Mouse (Mus musculus) CH12.LX (cell line): ENCODE measurements around the gene Nf1. TPM values are rescaled to one million over a fixed set of nuclear protein-coding genes. Genes with fewer than 3 reads are reported as not detected.

Source experiments
- DNase-seq: peaks from one replicate; pipeline ENCODE4 v3.0.0-alpha.2; 2013; ENCODE audit errors: extremely low read depth
- H3K27ac ChIP-seq: 2 replicates; pipeline ENCODE4 v1.5.1; 2012; ENCODE audit warnings: low read depth, mild to moderate bottlenecking, control low read depth, moderate library complexity; ENCODE audit not compliant: insufficient read depth
- H3K27me3 ChIP-seq: replicated peaks from 2 replicates; pipeline ENCODE3; 2012; ENCODE audit warnings: inconsistent platforms
- H3K36me3 ChIP-seq, 2 experiments: replicated peaks in 1 of 2; 2 replicates each; pipeline versions ENCODE3 to v1.6.1; 2012; ENCODE audit warnings: inconsistent platforms in 1 of 2, low read length in 1 of 2, mild to moderate bottlenecking in 1 of 2, mixed read lengths in 1 of 2, moderate library complexity in 1 of 2; ENCODE audit not compliant: control insufficient read depth in 1 of 2, insufficient read depth in 1 of 2
- H3K4me1 ChIP-seq, 2 experiments: 2 replicates each; pipeline ENCODE4 v1.6.1; 2012; ENCODE audit warnings: inconsistent platforms in 1 of 2, moderate library complexity in 1 of 2; ENCODE audit not compliant: insufficient read depth in 2 of 2, control insufficient read depth in 1 of 2
- H3K4me2 ChIP-seq: 2 replicates; pipeline ENCODE4 v1.6.1; 2012; ENCODE audit warnings: low read depth, mild to moderate bottlenecking, control low read depth; ENCODE audit not compliant: poor library complexity, insufficient read depth, severe bottlenecking
- H3K4me3 ChIP-seq, 3 experiments: fragments of 150-350 bp in 1 of 3; sonication (generic) in 1 of 3; replicated peaks in 1 of 3; 2 replicates each; pipeline versions ENCODE3 to v1.5.1; 2011 to 2012; ENCODE audit warnings: low read depth in 2 of 3, low read length in 2 of 3, mild to moderate bottlenecking in 2 of 3, moderate library complexity in 2 of 3, control low read depth in 1 of 3, improper control_type of control experiment in 1 of 3, inconsistent platforms in 1 of 3, mixed read lengths in 1 of 3; ENCODE audit not compliant: poor library complexity in 1 of 3
- H3K79me2 ChIP-seq: replicated peaks from 2 replicates; pipeline ENCODE4 v1.6.1; 2012; ENCODE audit warnings: mild to moderate bottlenecking, moderate library complexity; ENCODE audit not compliant: control insufficient read depth, poor library complexity, insufficient read depth, severe bottlenecking; ENCODE audit errors: extremely low read depth
- H3K9ac ChIP-seq: 2 replicates; pipeline ENCODE4 v1.6.1; 2012; ENCODE audit warnings: low read depth, mild to moderate bottlenecking, control low read depth, moderate library complexity; ENCODE audit not compliant: insufficient read depth
- H3K9me3 ChIP-seq: replicated peaks from 2 replicates; pipeline ENCODE3; 2012; ENCODE audit warnings: low read length, inconsistent platforms, mixed read lengths
- BHLHE40 ChIP-seq: IDR thresholded peaks from 2 replicates; pipeline ENCODE4 v1.6.1; 2011; ENCODE audit warnings: mild to moderate bottlenecking, low read depth, low read length, improper control_type of control experiment
- CHD1 ChIP-seq: IDR thresholded peaks from 2 replicates; pipeline ENCODE4 v1.6.1; 2012; ENCODE audit warnings: low read depth, low read length, improper control_type of control experiment, inconsistent platforms
- E2F4 ChIP-seq: IDR thresholded peaks from 2 replicates; pipeline ENCODE4 v1.6.1; 2011; ENCODE audit warnings: low read depth, low read length, improper control_type of control experiment; ENCODE audit not compliant: insufficient replicate concordance
- HCFC1 ChIP-seq: IDR thresholded peaks from 2 replicates; pipeline ENCODE4 v1.6.1; 2012; ENCODE audit warnings: low read depth, mild to moderate bottlenecking, inconsistent platforms, low read length, improper control_type of control experiment
- IRF4 ChIP-seq: IDR thresholded peaks from 2 replicates; pipeline ENCODE4 v1.6.1; 2014; ENCODE audit warnings: low read depth, mild to moderate bottlenecking, inconsistent platforms, low read length, improper control_type of control experiment
- JUN ChIP-seq: IDR thresholded peaks from 2 replicates; pipeline ENCODE4 v1.6.1; 2011; ENCODE audit warnings: low read depth, mild to moderate bottlenecking, low read length, improper control_type of control experiment, moderate library complexity; ENCODE audit not compliant: insufficient read depth
- JUND ChIP-seq: conservative IDR thresholded peaks from 2 replicates; pipeline ENCODE4 v1.6.1; 2011; ENCODE audit warnings: low read depth, low read length, improper control_type of control experiment
- KAT2A ChIP-seq: IDR thresholded peaks from 2 replicates; pipeline ENCODE4 v1.6.1; 2012; ENCODE audit warnings: low read length, improper control_type of control experiment, inconsistent platforms; ENCODE audit not compliant: insufficient replicate concordance
- MAFK ChIP-seq: IDR thresholded peaks from 2 replicates; pipeline ENCODE4 v1.6.1; 2011; ENCODE audit warnings: low read length, improper control_type of control experiment; ENCODE audit not compliant: insufficient replicate concordance
- MAZ ChIP-seq: IDR thresholded peaks from 2 replicates; pipeline ENCODE4 v1.6.1; 2012; ENCODE audit warnings: low read depth, mild to moderate bottlenecking, inconsistent platforms, low read length, improper control_type of control experiment, moderate library complexity
- MEF2A ChIP-seq: IDR thresholded peaks from 2 replicates; pipeline ENCODE4 v1.6.1; 2014; ENCODE audit warnings: low read depth, mild to moderate bottlenecking, inconsistent platforms, low read length, improper control_type of control experiment, borderline replicate concordance
- MYC ChIP-seq: IDR thresholded peaks from 2 replicates; pipeline ENCODE4 v1.6.1; 2011; ENCODE audit warnings: low read depth, mild to moderate bottlenecking, improper control_type of control experiment, low read length
- NELFE ChIP-seq: IDR thresholded peaks from 2 replicates; pipeline ENCODE4 v1.6.1; 2011; ENCODE audit warnings: low read depth, low read length, improper control_type of control experiment
- NRF1 ChIP-seq: IDR thresholded peaks from 2 replicates; pipeline ENCODE4 v1.6.1; 2014; ENCODE audit warnings: low read depth, mild to moderate bottlenecking, inconsistent platforms, low read length, improper control_type of control experiment, moderate library complexity
- PAX5 ChIP-seq: IDR thresholded peaks from 2 replicates; pipeline ENCODE4 v1.6.1; 2012; ENCODE audit warnings: low read length, inconsistent platforms, mixed read lengths
- POLR2AphosphoS2 ChIP-seq: IDR thresholded peaks from 2 replicates; pipeline ENCODE4 v1.6.1; 2011; ENCODE audit warnings: low read depth, low read length, improper control_type of control experiment
- RAD21 ChIP-seq: IDR thresholded peaks from 2 replicates; pipeline ENCODE4 v1.6.1; 2011; ENCODE audit warnings: low read depth, mild to moderate bottlenecking, low read length, improper control_type of control experiment, moderate library complexity
- RCOR1 ChIP-seq: conservative IDR thresholded peaks from 2 replicates; pipeline ENCODE4 v1.6.1; 2012; ENCODE audit warnings: low read depth, mild to moderate bottlenecking, inconsistent platforms, low read length, improper control_type of control experiment
- SMC3 ChIP-seq: IDR thresholded peaks from 2 replicates; pipeline ENCODE4 v1.6.1; 2011; ENCODE audit warnings: low read depth, low read length, improper control_type of control experiment
- ZMIZ1 ChIP-seq: IDR thresholded peaks from 2 replicates; pipeline ENCODE4 v1.6.1; 2012; ENCODE audit warnings: low read depth, mild to moderate bottlenecking, inconsistent platforms, low read length, improper control_type of control experiment
- dilution Hi-C: fragments of 300-500 bp; cut with MboI; formaldehyde crosslinking; loops from 2 replicates; pipeline ENCODE4 v1.14.3; 2020; ENCODE audit warnings: low sequenced_read_pairs; ENCODE audit not compliant: extremely low pct_unique_long_range_greater_than_20kb, extremely low pct_ligation_motif_present
- in situ Hi-C: fragments of 300-500 bp; cut with MboI; formaldehyde crosslinking; loops from 3 replicates; pipeline ENCODE4 v1.14.3; 2019; ENCODE audit warnings: low sequenced_read_pairs, low pct_ligation_motif_present, low pct_unique_long_range_greater_than_20kb, mixed read lengths
- polyA plus RNA-seq: library from polyadenylated mRNA; unstranded; fragments of >175 nt; gene quantifications from 2 replicates; pipeline ENCODE4 v1.2.1, GENCODE M21; 2012; ENCODE audit warnings: low read depth; ENCODE audit not compliant: insufficient read length
- total RNA-seq, 2 experiments: library from RNA; depleted of rRNA; stranded (reverse); fragments of 300-350 nt in 1 of 2; fragments of >200 nt in 1 of 2; gene quantifications; 2 replicates each; pipeline ENCODE4 v1.2.3; 2012 to 2014

The Nf1 gene
- total and polyA plus RNA-seq, 3 experiments, result 7.3 to 19.5 (median 12.4) TPM

DNA sequence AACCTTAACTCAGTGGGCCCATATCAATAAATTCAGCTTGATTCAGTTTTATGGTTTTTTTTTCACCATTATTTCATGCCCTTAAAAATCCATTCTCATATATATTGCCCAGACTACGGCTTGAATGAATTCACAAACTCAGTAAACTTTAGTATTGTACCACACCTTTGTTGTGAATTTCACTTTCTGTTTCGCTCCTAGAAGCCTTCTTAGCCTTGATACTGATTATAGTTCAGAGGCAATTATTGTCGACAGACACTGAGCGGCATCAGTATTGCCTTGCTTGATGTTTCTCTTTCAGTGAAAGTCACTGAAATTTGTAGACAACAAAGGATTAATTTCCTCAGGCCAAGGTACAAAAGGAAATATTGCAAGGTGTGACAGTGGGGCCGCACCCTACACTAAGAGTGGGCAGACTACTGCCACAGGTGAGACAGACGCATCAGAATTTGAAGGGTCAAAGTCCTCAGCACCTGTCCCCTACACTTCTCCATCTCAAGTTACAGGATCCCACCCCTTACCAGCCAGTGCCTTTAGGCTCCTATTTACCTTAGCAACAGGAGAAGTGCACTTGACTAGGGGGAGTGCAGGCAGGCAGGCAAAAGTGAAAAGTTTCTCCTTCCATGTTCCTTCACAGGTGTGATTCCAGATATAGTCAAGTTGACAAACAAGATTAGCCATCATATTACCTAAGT is 64.3 kb downstream of the Nf1 start:
- Histone ChIP-seq H3K27me3 (no peaks in the 10 kb centered on the region), H3K4me1 (0 out of 4 replicates have a peak, but pooled peaks cover 0 to 2% of the 10 kb centered on the region in 2 experiments), H3K27ac (no peak overlapping the region), H3K4me3 (no peak overlapping the region), H3K79me2 (no peaks in the 10 kb centered on the region), H3K9me3 (no peaks in the 10 kb centered on the region), H3K9ac (no peak overlapping the region), H3K36me3 (peaks cover 0 to 47% of the 10 kb centered on the region in 2 experiments), H3K4me2 (no peak overlapping the region)
- TF ChIP-seq POLR2AphosphoS2 (no peak), BHLHE40 (no peak), IRF4 (no peak), HCFC1 (no peak), MYC (no peak), JUN (no peak), MEF2A (no peak), E2F4 (no peak), RAD21 (no peak), KAT2A (no peak), PAX5 (no peak), JUND (no peak), ZMIZ1 (no peak), NRF1 (no peak), CHD1 (no peak), MAZ (no peak), MAFK (no peak), RCOR1 (no peak), NELFE (no peak), SMC3 (no peak)
- in situ Hi-C loops (no loop called here), dilution Hi-C loops (no loop called here)
- DNase-seq, result no peak
